Mouse (Mus musculus) cerebellum, postnatal 10 days (tissue): ENCODE measurements at regions not wholly inside any gene's neighbourhood (a gene's known extent, or its start where the extent isn't known, plus 50 kb on each side); places are given as distances from the start of the nearest gene placed in this dataset.

Source experiments
- DNase-seq, 2 experiments: peaks; one replicate each; pipeline ENCODE4 v3.0.0; 2021; ENCODE audit warnings: mixed read lengths in 2 of 2

- no peak for DNase-seq
Measured at GRCm38 (mm10) chr6:55627228-55627627, 53.8 kb downstream of the Neurod6 start.

GRCm38 (mm10) chr6:55620366-55620765 is 60.7 kb downstream of the Neurod6 start:
- no peak for DNase-seq

GRCm38 (mm10) chr6:55617922-55618481 is 63.1 kb downstream of the Neurod6 start:
- peak; percentile 82 to 90 for DNase-seq

- no peak for DNase-seq
Measured at GRCm38 (mm10) chr6:55610395-55610794, 70.7 kb downstream of the Neurod6 start.

- no peak for DNase-seq
Measured at GRCm38 (mm10) chr6:55609976-55610375, 71.1 kb downstream of the Neurod6 start.

GRCm38 (mm10) chr6:55609053-55609452 is 72.0 kb downstream of the Neurod6 start:
- DNase-seq: no peak

- DNase-seq: no peak
Measured at GRCm38 (mm10) chr6:55597088-55597487, 84.0 kb downstream of the Neurod6 start.

- DNase-seq: peak in 1 of 2 experiments; percentile 17
Measured at GRCm38 (mm10) chr6:55592126-55592525, 88.9 kb downstream of the Neurod6 start.

- no peak for DNase-seq
Measured at GRCm38 (mm10) chr6:55581106-55581505, 100.0 kb downstream of the Neurod6 start.

- DNase-seq: peak; percentile 56 to 69
Measured at GRCm38 (mm10) chr6:55580036-55580435, 101.0 kb downstream of the Neurod6 start.

GRCm38 (mm10) chr6:55579611-55580010 is 101.5 kb downstream of the Neurod6 start:
- DNase-seq: peak in 1 of 2 experiments; percentile 14

- DNase-seq: peak; percentile 43 to 44
Measured at GRCm38 (mm10) chr6:55579105-55579504, 102.0 kb downstream of the Neurod6 start.

GRCm38 (mm10) chr6:55578051-55578450 is 103.0 kb downstream of the Neurod6 start:
- no peak for DNase-seq

GRCm38 (mm10) chr6:55567521-55567920 is 113.5 kb downstream of the Neurod6 start:
- DNase-seq: no peak

GRCm38 (mm10) chr6:55565260-55566209 is 113.8 kb downstream of the Adcyap1r1 start:
- DNase-seq: no peak

GRCm38 (mm10) chr6:55560606-55561005 is 108.8 kb downstream of the Adcyap1r1 start:
- DNase-seq: peak; percentile 70 to 77

GRCm38 (mm10) chr6:55559797-55560196 is 108.0 kb downstream of the Adcyap1r1 start:
- no peak for DNase-seq
